Mouse (Mus musculus) macrophage (primary cell): Measurements from ENCODE around the gene Mettl23. TPM values are rescaled to one million over a fixed set of nuclear protein-coding genes. Genes with fewer than 3 reads are reported as not detected.
"Not testable (repeated sequence)": the region's sequence is repeated elsewhere in the genome, so short reads cannot be mapped to it uniquely, and the experiment has no call there.

Experiments
- H3K27ac ChIP-seq: fragments of 350-480 bp; formaldehyde crosslinking; 2 replicates; pipeline ENCODE4 v1.9.0; 2021
- H3K36me3 ChIP-seq: fragments of 350-480 bp; formaldehyde crosslinking; 2 replicates; pipeline ENCODE4 v1.9.0; 2021; ENCODE audit errors: inconsistent target
- H3K4me3 ChIP-seq: fragments of 350-480 bp; formaldehyde crosslinking; 2 replicates; pipeline ENCODE4 v1.9.0; 2021; ENCODE audit errors: inconsistent target
- H3K79me2 ChIP-seq: fragments of 350-480 bp; formaldehyde crosslinking; 2 replicates; pipeline ENCODE4 v1.9.0; 2021; ENCODE audit errors: inconsistent target
- WGBS: methylation state at CpG from one replicate; pipeline ENCODE4 v1.1.7; 2026; ENCODE audit warnings: inconsistent platforms; ENCODE audit not compliant: missing documents; 5-methylcytosine and 5-hydroxymethylcytosine counted together
- polyA plus RNA-seq: library from polyadenylated mRNA; stranded (reverse); fragments of 250-400 nt; gene quantifications from 3 replicates; pipeline ENCODE4 v1.2.4, GENCODE M21; 2018; ENCODE audit warnings: inconsistent platforms

The Mettl23 gene
- polyA plus RNA-seq, 1 experiment from 2014 or later: 12.5 TPM

GRCm38 (mm10) chr11:116869223-116869622, 26.1 kb downstream of the Mettl23 start:
- peaks cover 61% of the 10 kb centered on the region for H3K36me3 ChIP-seq
- WGBS: 91% methylated on average over 8 of the region's 8 CpGs
- peak overlapping the region; percentile 97 for H3K27ac ChIP-seq
- peak overlapping the region; percentile 31 for H3K4me3 ChIP-seq
- peaks cover 56% of the 10 kb centered on the region for H3K79me2 ChIP-seq

GRCm38 (mm10) chr11:116869641-116870040, 26.6 kb downstream of the Mettl23 start:
- peaks cover 55% of the 10 kb centered on the region for H3K79me2 ChIP-seq
- 69% methylated on average over 4 of the region's 4 CpGs for WGBS
- H3K36me3 ChIP-seq: peaks cover 61% of the 10 kb centered on the region
- peak overlapping the region; percentile 31; the same call in 1 of the 2 replicates for H3K4me3 ChIP-seq
- peak overlapping the region; percentile 97 for H3K27ac ChIP-seq

GRCm38 (mm10) chr11:116871538-116871937, 28.5 kb downstream of the Mettl23 start:
- no peak overlapping the region for H3K4me3 ChIP-seq
- H3K27ac ChIP-seq: no peak overlapping the region
- peaks cover 49% of the 10 kb centered on the region for H3K36me3 ChIP-seq
- H3K79me2 ChIP-seq: peaks cover 46% of the 10 kb centered on the region
- WGBS: 90% methylated on average over 9 of the region's 9 CpGs

GRCm38 (mm10) chr11:116873987-116874386, 30.9 kb downstream of the Mettl23 start:
- Histone ChIP-seq H3K4me3 (no peak overlapping the region), H3K27ac (no peak overlapping the region), H3K36me3 (peaks cover 47% of the 10 kb centered on the region), H3K79me2 (peaks cover 37% of the 10 kb centered on the region)
- WGBS: 89% methylated on average over 12 of the region's 20 CpGs

GRCm38 (mm10) chr11:116878454-116878853, 35.4 kb downstream of the Mettl23 start:
- Histone ChIP-seq H3K36me3 (peaks cover 17% of the 10 kb centered on the region), H3K27ac (no peak overlapping the region), H3K4me3 (no peak overlapping the region), H3K79me2 (no peaks in the 10 kb centered on the region)
- 76% methylated on average over 8 of the region's 8 CpGs for WGBS

GRCm38 (mm10) chr11:116880839-116881238, 37.8 kb downstream of the Mettl23 start:
- 95% methylated on average over 7 of the region's 7 CpGs for WGBS
- no peaks in the 10 kb centered on the region for H3K79me2 ChIP-seq
- H3K36me3 ChIP-seq: no peaks in the 10 kb centered on the region
- no peak overlapping the region for H3K4me3 ChIP-seq
- H3K27ac ChIP-seq: no peak overlapping the region

GRCm38 (mm10) chr11:116881440-116881839, 38.4 kb downstream of the Mettl23 start:
- no peak overlapping the region for H3K4me3 ChIP-seq
- no peaks in the 10 kb centered on the region for H3K36me3 ChIP-seq
- no peaks in the 10 kb centered on the region for H3K79me2 ChIP-seq
- no peak overlapping the region for H3K27ac ChIP-seq
- 91% methylated on average over 5 of the region's 5 CpGs for WGBS

- WGBS: 94% methylated on average over 10 of the region's 10 CpGs
- H3K4me3 ChIP-seq: no peak overlapping the region
- H3K36me3 ChIP-seq: no peaks in the 10 kb centered on the region
- no peaks in the 10 kb centered on the region for H3K79me2 ChIP-seq
- no peak overlapping the region for H3K27ac ChIP-seq
Measured at GRCm38 (mm10) chr11:116882446-116882845, 39.4 kb downstream of the Mettl23 start.

- 89% methylated on average over 6 of the region's 6 CpGs for WGBS
- no peaks in the 10 kb centered on the region for H3K79me2 ChIP-seq
- H3K27ac ChIP-seq: no peak overlapping the region
- H3K4me3 ChIP-seq: no peak overlapping the region
- H3K36me3 ChIP-seq: no peaks in the 10 kb centered on the region
Measured at GRCm38 (mm10) chr11:116884061-116884460, 41.0 kb downstream of the Mettl23 start.

- WGBS: 8% methylated on average over 27 of the region's 28 CpGs
- Histone ChIP-seq H3K4me3 (no peak overlapping the region), H3K27ac (no peak overlapping the region), H3K79me2 (no peaks in the 10 kb centered on the region), H3K36me3 (no peaks in the 10 kb centered on the region)
Measured at GRCm38 (mm10) chr11:116885275-116886151, 42.4 kb downstream of the Mettl23 start.

GRCm38 (mm10) chr11:116887136-116887535, 44.1 kb downstream of the Mettl23 start:
- no peaks in the 10 kb centered on the region for H3K79me2 ChIP-seq
- 79% methylated on average over 3 of the region's 5 CpGs for WGBS
- H3K4me3 ChIP-seq: no peak overlapping the region
- no peak overlapping the region for H3K27ac ChIP-seq
- no peaks in the 10 kb centered on the region for H3K36me3 ChIP-seq

- H3K4me3 ChIP-seq: no peak overlapping the region
- no peaks in the 10 kb centered on the region for H3K79me2 ChIP-seq
- no peak overlapping the region for H3K27ac ChIP-seq
- 50% methylated on average over 15 of the region's 19 CpGs for WGBS
- H3K36me3 ChIP-seq: no peaks in the 10 kb centered on the region
Measured at GRCm38 (mm10) chr11:116893532-116894442, 50.7 kb downstream of the Mettl23 start.

GRCm38 (mm10) chr11:116895402-116895801, 52.3 kb downstream of the Mettl23 start:
- no peaks in the 10 kb centered on the region for H3K36me3 ChIP-seq
- H3K79me2 ChIP-seq: no peaks in the 10 kb centered on the region
- no peak overlapping the region for H3K4me3 ChIP-seq
- WGBS: 91% methylated on average over 3 of the region's 3 CpGs
- no peak overlapping the region for H3K27ac ChIP-seq

GRCm38 (mm10) chr11:116899247-116899646, 56.2 kb downstream of the Mettl23 start:
- Histone ChIP-seq H3K79me2 (no peaks in the 10 kb centered on the region), H3K4me3 (no peak overlapping the region), H3K36me3 (no peaks in the 10 kb centered on the region), H3K27ac (no peak overlapping the region)
- 94% methylated on average over 12 of the region's 12 CpGs for WGBS

- WGBS: 83% methylated on average over 9 of the region's 10 CpGs
- not testable (repeated sequence) for H3K79me2 ChIP-seq
Measured at GRCm38 (mm10) chr11:116902588-116902987, 59.5 kb downstream of the Mettl23 start.

More at GRCm38 (mm10) chr11:116902588-116902987, 59.5 kb downstream of the Mettl23 start:
- not testable (repeated sequence) for H3K27ac ChIP-seq, H3K4me3 ChIP-seq, H3K36me3 ChIP-seq
